9 mouse cellular contexts compared by ENCODE assay signal in the genomic region with DNA sequence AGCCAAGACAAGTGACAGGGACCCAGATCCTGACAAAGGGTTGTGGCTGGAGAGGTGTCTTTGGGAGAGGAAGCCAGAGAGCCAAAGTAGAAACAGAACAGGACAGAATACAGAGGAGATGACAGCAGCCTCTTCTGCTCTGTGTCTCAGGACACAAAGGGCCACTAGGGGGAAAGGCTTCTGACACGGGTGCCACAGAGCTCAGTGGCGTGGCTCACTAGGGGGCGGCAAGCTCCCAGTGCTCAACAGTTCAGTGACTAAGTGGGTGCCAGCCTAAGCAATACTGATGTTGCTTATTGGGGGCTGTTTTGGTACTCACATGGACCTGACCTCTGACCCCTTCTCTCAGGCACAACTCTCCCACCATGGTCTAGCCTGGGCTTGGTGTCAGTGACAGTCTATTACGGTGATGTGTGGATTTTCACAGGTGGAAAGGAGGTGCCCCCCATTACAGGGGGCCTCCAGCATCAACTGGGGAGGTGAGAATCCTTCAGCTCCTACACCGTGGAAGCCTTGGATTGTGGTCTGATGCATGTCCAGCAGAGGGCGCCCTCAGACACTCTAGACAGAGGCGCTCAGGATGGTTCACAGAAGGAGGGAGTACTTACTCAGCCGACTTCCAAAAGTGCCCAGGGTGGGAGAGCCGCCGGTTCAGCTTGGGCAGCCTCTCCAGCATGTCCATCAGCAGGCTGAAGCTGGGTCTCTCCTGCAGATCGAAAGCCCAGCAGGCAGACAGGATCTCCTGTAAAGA. TPM values are rescaled to one million over a fixed set of nuclear protein-coding genes. Genes with fewer than 3 reads are reported as not detected.
A peak's percentile ranks its signal among the peaks of the same experiment; 100 is the strongest.
DNase-seq lines count a peak whose midpoint lies in the region; ATAC-seq and TF ChIP-seq lines count a peak whose summit lies in the region.
"Had no signal": no experiment of that assay in that cellular context is flagged by ENCODE, and none has a peak within 500 bp of the region (broad histone marks: within the 10 kb centered on the region; RNA-seq: fewer than 3 reads in every experiment).

No protein-coding gene starts in this region.

- no peaks in the 10 kb centered on the region for H3K36me3 ChIP-seq in limb, embryonic 11.5 days (ENCODE audit: control insufficient read depth, insufficient read depth, low read length)
- H3K36me3 ChIP-seq in neural tube, embryonic 14.5 days (ENCODE audit: control insufficient read depth, insufficient read depth, low read length): 0 out of 2 replicates have a peak, but pooled peaks cover 13% of the 10 kb centered on the region
- no peaks in the 10 kb centered on the region for H3K36me3 ChIP-seq in thymus, adult 2 months (ENCODE audit: control insufficient read depth, insufficient read depth, low read length)

- TF ChIP-seq POLR2A in thymus, adult 2 months (IDR thresholded peaks at IDR 0.05; ENCODE audit: control insufficient read depth, extremely low read depth, insufficient read depth, low read length, poor library complexity): no peak

- no peak overlapping the region for H3K9ac ChIP-seq in limb, embryonic 11.5 days (ENCODE audit: low read length)
- no peak overlapping the region for H3K9ac ChIP-seq in neural tube, embryonic 14.5 days (replicated peaks; ENCODE audit: low read depth, low read length)
- H3K9ac ChIP-seq: stomach, embryonic 15.5 days had no signal

- H3K4me1 ChIP-seq in limb, embryonic 11.5 days (ENCODE audit: control insufficient read depth, insufficient read depth, low read length): peaks cover 15% of the 10 kb centered on the region
- H3K4me1 ChIP-seq in neural tube, embryonic 14.5 days (ENCODE audit: control insufficient read depth, insufficient read depth, low read length): no peaks in the 10 kb centered on the region
- peaks cover 66% of the 10 kb centered on the region for H3K4me1 ChIP-seq in thymus, adult 2 months (replicated peaks; ENCODE audit: control insufficient read depth, insufficient read depth, low read length)

- DNase-seq in layer of hippocampus, adult 11-12 months (ENCODE audit: low spot score): peak; percentile 77
- DNase-seq in layer of hippocampus, adult 9-11 months: no peak
- DNase-seq in adrenal gland, adult 18-20 months (ENCODE audit: low spot score in 2 of 2): peak; percentile 72 to 81
- peak; percentile 82 for DNase-seq in embryo, embryonic 10.5 days (ENCODE audit: low spot score)
- peak; percentile 87 for DNase-seq in heart, postnatal 4 days
- peak; percentile 85 for DNase-seq in limb, embryonic 11.5 days (ENCODE audit: low spot score)
- peak; percentile 85 for DNase-seq in thymus, adult 2 months

- WGBS in limb, embryonic 11.5 days: 50% methylated on average over 11 of the region's 11 CpGs
- 51% methylated on average over 11 of the region's 11 CpGs for WGBS in neural tube, embryonic 14.5 days
- WGBS in thymus, adult 2 months: 52% methylated on average over 11 of the region's 11 CpGs

- peak; percentile 88 for TF ChIP-seq CTCF in thymus, adult 2 months (IDR thresholded peaks at IDR 0.05; ENCODE audit: borderline replicate concordance, control insufficient read depth, extremely low read depth, insufficient read depth, low read length, poor library complexity)

- H3K4me3 ChIP-seq in limb, embryonic 11.5 days (ENCODE audit: low read depth, low read length): no peak overlapping the region
- no peak overlapping the region for H3K4me3 ChIP-seq in neural tube, embryonic 14.5 days (ENCODE audit: low read depth, low read length)
- H3K4me3 ChIP-seq in thymus, adult 2 months (ENCODE audit: control insufficient read depth, insufficient read depth, low read length): no peak overlapping the region
- H3K4me3 ChIP-seq: stomach, embryonic 15.5 days had no signal

- no peaks in the 10 kb centered on the region for H3K27me3 ChIP-seq in limb, embryonic 11.5 days (ENCODE audit: control insufficient read depth, insufficient read depth, low read length)
- no peaks in the 10 kb centered on the region for H3K27me3 ChIP-seq in neural tube, embryonic 14.5 days (ENCODE audit: control insufficient read depth, insufficient read depth, low read length)
- no peaks in the 10 kb centered on the region for H3K27me3 ChIP-seq in thymus, adult 2 months (ENCODE audit: control insufficient read depth, insufficient read depth, low read length)
- H3K27me3 ChIP-seq: stomach, embryonic 15.5 days had no signal

- no peak overlapping the region for H3K27ac ChIP-seq in limb, embryonic 11.5 days (replicated peaks; ENCODE audit: low read depth, low read length)
- H3K27ac ChIP-seq in neural tube, embryonic 14.5 days (ENCODE audit: low read depth, low read length): no peak overlapping the region
- H3K27ac ChIP-seq in thymus, adult 2 months (ENCODE audit: control insufficient read depth, insufficient read depth, low read length): no peak overlapping the region
- H3K27ac ChIP-seq: stomach, embryonic 15.5 days had no signal

- no peak for ATAC-seq in limb, embryonic 11.5 days (ENCODE audit: insufficient number of reproducible peaks, low FRiP score, low TSS enrichment, low read depth)
- ATAC-seq in neural tube, embryonic 14.5 days (ENCODE audit: low read depth): 0 out of 2 replicates have a peak, but pooled peaks have one; percentile 28

- no peak overlapping the region for H3K4me2 ChIP-seq in limb, embryonic 11.5 days (ENCODE audit: low read depth, severe bottlenecking)
- no peak overlapping the region for H3K4me2 ChIP-seq in neural tube, embryonic 14.5 days (ENCODE audit: low read depth, low read length)
- H3K4me2 ChIP-seq: stomach, embryonic 15.5 days had no signal

- no peaks in the 10 kb centered on the region for H3K9me3 ChIP-seq in limb, embryonic 11.5 days (ENCODE audit: control insufficient read depth, low read length)
- no peaks in the 10 kb centered on the region for H3K9me3 ChIP-seq in neural tube, embryonic 14.5 days (ENCODE audit: control insufficient read depth, low read length)
- H3K9me3 ChIP-seq: stomach, embryonic 15.5 days had no signal

RNA-seq across cellular contexts. Expression of gene Lgals9, which starts 34.4 kb away (rescaled TPM):
- 10 to 100 TPM; 20.9 to 23.1 TPM for total RNA-seq in adrenal gland, adult 18-20 months (2021)
- 10 to 100 TPM; 51.8 to 56.0 TPM for total RNA-seq in heart, postnatal 4 days (2021)
- 2.7 and 2.9 TPM in 2 replicates for polyA plus RNA-seq in limb, embryonic 11.5 days (2014; fragmentation: Nextera tagmentation; extraction: Ambion mirVana)
- polyA plus RNA-seq in neural tube, embryonic 14.5 days (2014; fragmentation: Nextera tagmentation; extraction: Ambion mirVana): 8.8 and 12.9 TPM in 2 replicates
- 589 and 601 TPM in 2 replicates for polyA plus RNA-seq in thymus, adult 2 months (2012; rRNA removed)

Comparison
In these comparisons a context has a peak if more than half of its experiments do, and no peak if none do; other contexts are left out.
1. RNA of gene Lgals9, which starts 34.4 kb away (polyA plus RNA-seq): 589 to 601 TPM in thymus, adult 2 months; 8.8 to 12.9 TPM in neural tube, embryonic 14.5 days and 2.7 to 2.9 TPM in limb, embryonic 11.5 days; every median in the first group is over 10 times any median in the second.